37 mouse cellular contexts compared by ENCODE assay signal in the genomic region with DNA sequence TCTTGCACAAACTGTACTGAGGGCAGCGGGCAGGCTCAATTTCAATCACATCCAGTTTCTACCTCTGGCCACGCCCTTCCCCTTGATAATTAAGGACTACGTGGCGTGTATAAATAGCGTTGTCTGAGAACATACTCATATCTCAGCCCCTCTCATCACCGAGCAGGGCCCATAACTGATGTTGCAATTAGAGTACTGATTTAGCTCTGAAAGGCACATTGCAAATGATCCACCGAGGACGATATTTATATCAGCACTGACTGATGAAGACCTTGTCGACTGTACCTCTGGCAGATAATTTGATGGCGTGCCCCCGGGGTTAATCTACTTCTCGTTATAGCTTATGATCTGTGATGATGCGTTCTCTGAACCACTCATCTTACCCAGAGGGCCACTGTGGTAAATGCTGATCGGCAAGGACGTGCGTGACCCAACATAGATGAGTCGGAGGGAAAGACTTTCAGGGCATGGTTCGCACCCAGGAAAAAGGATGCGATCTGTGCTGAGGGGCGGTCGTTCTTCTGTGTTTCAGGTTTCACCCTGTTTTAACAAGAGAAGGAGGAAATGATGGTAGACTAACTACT. TPM values are rescaled to one million over a fixed set of nuclear protein-coding genes. Genes with fewer than 3 reads are reported as not detected.
DNase-seq lines count a peak whose midpoint lies in the region; ATAC-seq lines count a peak whose summit lies in the region.
"Had no signal": no experiment of that assay in that cellular context is flagged by ENCODE, and none has a peak within 500 bp of the region (broad histone marks: within the 10 kb centered on the region; RNA-seq: fewer than 3 reads in every experiment).

No protein-coding gene starts in this region.

- H3K4me2 ChIP-seq in heart, embryonic 15.5 days: 0 out of 2 replicates have a peak overlapping the region, but pooled peaks have one; percentile 4
- H3K4me2 ChIP-seq in neural tube, embryonic 13.5 days: no peak overlapping the region
- H3K4me2 ChIP-seq in neural tube, embryonic 15.5 days: no peak overlapping the region
- H3K4me2 ChIP-seq in liver, embryonic 12.5 days: no peak overlapping the region
- H3K4me2 ChIP-seq: hindbrain, embryonic 15.5 days; kidney, embryonic 15.5 days; liver, embryonic 15.5 days; lung, embryonic 14.5 days had no signal

- H3K27me3 ChIP-seq in heart, embryonic 15.5 days: no peaks in the 10 kb centered on the region
- no peaks in the 10 kb centered on the region for H3K27me3 ChIP-seq in neural tube, embryonic 13.5 days
- H3K27me3 ChIP-seq in neural tube, embryonic 15.5 days (replicated peaks): no peaks in the 10 kb centered on the region
- no peaks in the 10 kb centered on the region for H3K27me3 ChIP-seq in liver, embryonic 12.5 days (replicated peaks)
- H3K27me3 ChIP-seq: hindbrain, embryonic 15.5 days; kidney, embryonic 15.5 days; liver, embryonic 15.5 days had no signal

- intact Hi-C loops in gastrocnemius, postnatal 14 days (cut with DNase I; ENCODE audit: low total_unique reads): no loop called here

- peaks cover 4% of the 10 kb centered on the region; the same call in 1 of the 2 replicates for H3K4me1 ChIP-seq in heart, embryonic 15.5 days (replicated peaks)
- H3K4me1 ChIP-seq in neural tube, embryonic 13.5 days (replicated peaks): peaks cover 7% of the 10 kb centered on the region
- peaks cover 13% of the 10 kb centered on the region for H3K4me1 ChIP-seq in neural tube, embryonic 15.5 days
- peaks cover 7% of the 10 kb centered on the region; the same call in 1 of the 2 replicates for H3K4me1 ChIP-seq in liver, embryonic 12.5 days

- H3K4me3 ChIP-seq in heart, embryonic 15.5 days: no peak overlapping the region
- H3K4me3 ChIP-seq in neural tube, embryonic 13.5 days: no peak overlapping the region
- H3K4me3 ChIP-seq in neural tube, embryonic 15.5 days (replicated peaks): no peak overlapping the region
- H3K4me3 ChIP-seq in liver, embryonic 12.5 days: no peak overlapping the region
- H3K4me3 ChIP-seq: hindbrain, embryonic 15.5 days; kidney, embryonic 15.5 days; liver, embryonic 15.5 days had no signal

- ATAC-seq in heart, embryonic 15.5 days (replicated peaks; ENCODE audit: insufficient number of reproducible peaks, insufficient read depth, low FRiP score, low read depth): no peak
- peak; percentile 54 for ATAC-seq in neural tube, embryonic 13.5 days (ENCODE audit: low read depth)
- ATAC-seq in neural tube, embryonic 15.5 days (ENCODE audit: low FRiP score): no peak
- ATAC-seq in liver, embryonic 12.5 days: no peak
- ATAC-seq: CD4-positive, CD25-positive, alpha-beta regulatory T cell, adult 4 months; forebrain, embryonic 14.5 days had no signal

- peak; percentile 53 for DNase-seq in gastrocnemius, postnatal 25 days
- no peak for DNase-seq in gastrocnemius, postnatal 14 days
- no peak for DNase-seq in heart, postnatal 4 days
- DNase-seq: adrenal gland, postnatal 14 days; cerebellum, adult 11 months; cerebellum, adult 9-10 months; cerebellum, postnatal 36 days; kidney, adult 18-20 months; kidney, postnatal 25 days; liver; lung, embryonic 14.5 days; lung, postnatal 14 days; midbrain, embryonic 14.5 days; thymus, postnatal 4 days had no signal

- no peaks in the 10 kb centered on the region for H3K36me3 ChIP-seq in heart, embryonic 15.5 days
- no peaks in the 10 kb centered on the region for H3K36me3 ChIP-seq in neural tube, embryonic 13.5 days
- H3K36me3 ChIP-seq in neural tube, embryonic 15.5 days: no peaks in the 10 kb centered on the region
- no peaks in the 10 kb centered on the region for H3K36me3 ChIP-seq in liver, embryonic 12.5 days
- H3K36me3 ChIP-seq: hindbrain, embryonic 15.5 days; kidney, embryonic 15.5 days; liver, embryonic 15.5 days had no signal

- 54% methylated on average over 21 of the region's 21 CpGs for WGBS in heart, embryonic 15.5 days
- 60% methylated on average over 21 of the region's 21 CpGs for WGBS in neural tube, embryonic 13.5 days
- WGBS in neural tube, embryonic 15.5 days: 52% methylated on average over 21 of the region's 21 CpGs
- WGBS in liver, embryonic 12.5 days (ENCODE audit: insufficient replicate concordance): 70% methylated on average over 21 of the region's 21 CpGs

- peak overlapping the region; percentile 26; the same call in 1 of the 2 replicates for H3K27ac ChIP-seq in heart, embryonic 15.5 days
- H3K27ac ChIP-seq in neural tube, embryonic 13.5 days (replicated peaks): 0 out of 2 replicates have a peak overlapping the region, but pooled peaks have one; percentile 59
- no peak overlapping the region for H3K27ac ChIP-seq in neural tube, embryonic 15.5 days (replicated peaks)
- H3K27ac ChIP-seq in liver, embryonic 12.5 days: no peak overlapping the region
- H3K27ac ChIP-seq: hindbrain, embryonic 15.5 days; kidney, embryonic 15.5 days; liver, embryonic 15.5 days had no signal

- H3K9me3 ChIP-seq in heart, embryonic 15.5 days (replicated peaks): no peaks in the 10 kb centered on the region
- no peaks in the 10 kb centered on the region for H3K9me3 ChIP-seq in neural tube, embryonic 13.5 days
- no peaks in the 10 kb centered on the region for H3K9me3 ChIP-seq in neural tube, embryonic 15.5 days (replicated peaks)
- no peaks in the 10 kb centered on the region for H3K9me3 ChIP-seq in liver, embryonic 12.5 days (replicated peaks)
- H3K9me3 ChIP-seq: hindbrain, embryonic 15.5 days; kidney, embryonic 15.5 days; liver, embryonic 15.5 days had no signal

- no peak overlapping the region for H3K9ac ChIP-seq in heart, embryonic 15.5 days
- H3K9ac ChIP-seq in neural tube, embryonic 13.5 days: no peak overlapping the region
- no peak overlapping the region for H3K9ac ChIP-seq in neural tube, embryonic 15.5 days (replicated peaks)
- no peak overlapping the region for H3K9ac ChIP-seq in liver, embryonic 12.5 days
- H3K9ac ChIP-seq: hindbrain, embryonic 15.5 days; kidney, embryonic 15.5 days; liver, embryonic 15.5 days; lung, embryonic 14.5 days had no signal

RNA-seq across cellular contexts. Expression of a gene that starts 14.4 kb away (rescaled TPM):
- not detected for total RNA-seq in gastrocnemius, postnatal 25 days (2021)
- not detected for total RNA-seq in gastrocnemius, postnatal 14 days (2021)
- not detected in 2 replicates for polyA plus RNA-seq in heart, embryonic 15.5 days (2015; fragmentation: Nextera tagmentation; extraction: Ambion mirVana)
- total RNA-seq in heart, postnatal 4 days (2021): not detected
- not detected in 2 replicates for polyA plus RNA-seq in neural tube, embryonic 13.5 days (2015; fragmentation: Nextera tagmentation; extraction: Ambion mirVana)
- not detected in 2 replicates for polyA plus RNA-seq in neural tube, embryonic 15.5 days (2015; fragmentation: Nextera tagmentation; extraction: Ambion mirVana)
- not detected in 2 replicates for polyA plus RNA-seq in liver, embryonic 12.5 days (2016; fragmentation: Nextera tagmentation; extraction: Ambion mirVana)
- total RNA-seq: adrenal gland, postnatal 14 days; heart, postnatal 10 days; layer of hippocampus, adult 18-20 months; layer of hippocampus, postnatal 10 days; left cerebral cortex, adult 18-20 months; left cerebral cortex, postnatal 14 days; monocyte, adult 5-6 weeks had no signal
- polyA plus RNA-seq: CD4-positive, CD25-positive, alpha-beta regulatory T cell, adult 4 months; embryonic facial prominence, embryonic 11.5 days; forebrain, embryonic 14.5 days; hindbrain, embryonic 15.5 days; intestine, embryonic 14.5 days; limb, embryonic 11.5 days; liver, embryonic 15.5 days; lung, embryonic 14.5 days; midbrain, embryonic 14.5 days; neural tube, embryonic 11.5 days; small intestine, adult 2 months; stomach, embryonic 14.5 days; testis, adult 2 months; thymus, postnatal 0 days had no signal

Comparison
In these comparisons a context has a peak if more than half of its experiments do, and no peak if none do; other contexts are left out.
1. H3K27ac ChIP-seq: peak in heart, embryonic 15.5 days (single experiment) and neural tube, embryonic 13.5 days (single experiment); none in neural tube, embryonic 15.5 days (single experiment) and liver, embryonic 12.5 days (single experiment).